Mouse (Mus musculus) heart, postnatal 0 days (tissue): ENCODE measurements around the gene Slc24a3. TPM values are rescaled to one million over a fixed set of nuclear protein-coding genes. Genes with fewer than 3 reads are reported as not detected.

Experiments
- ATAC-seq: fragments of 200-750 bp; cut with Nextera tagmentation; 2 replicates; pipeline ENCODE4 v1.8.0; 2017; ENCODE audit warnings: low read depth, moderate number of reproducible peaks, moderate library complexity; ENCODE audit not compliant: insufficient read depth
- DNase-seq: peaks from one replicate; pipeline ENCODE4 v3.0.0-alpha.2; 2016; ENCODE audit warnings: low spot score
- H3K27ac ChIP-seq: fragments of 300-500 bp; sonication (generic); 2 replicates; pipeline ENCODE4 v1.5.1; 2014; ENCODE audit warnings: low read depth, mild to moderate bottlenecking
- H3K27me3 ChIP-seq: fragments of 300-500 bp; sonication (generic); 2 replicates; pipeline ENCODE4 v1.6.1; 2014; ENCODE audit warnings: low read length, mixed read lengths; ENCODE audit not compliant: control insufficient read depth, insufficient read depth
- H3K36me3 ChIP-seq: fragments of 300-500 bp; sonication (generic); replicated peaks from 2 replicates; pipeline ENCODE4 v1.6.1; 2014; ENCODE audit warnings: low read length, mixed read lengths; ENCODE audit not compliant: control insufficient read depth, insufficient read depth
- H3K4me1 ChIP-seq: fragments of 300-500 bp; sonication (generic); 2 replicates; pipeline ENCODE4 v1.6.1; 2014; ENCODE audit warnings: antibody characterized with exemption; ENCODE audit not compliant: control insufficient read depth, insufficient read depth
- H3K4me2 ChIP-seq: fragments of 300-500 bp; sonication (generic); 2 replicates; pipeline ENCODE4 v1.6.1; 2014; ENCODE audit warnings: low read depth, mild to moderate bottlenecking, low read length, moderate library complexity
- H3K4me3 ChIP-seq: fragments of 300-500 bp; sonication (generic); 2 replicates; pipeline ENCODE4 v1.5.1; 2014; ENCODE audit warnings: low read depth, low read length
- H3K9ac ChIP-seq: fragments of 300-500 bp; sonication (generic); replicated peaks from 2 replicates; pipeline ENCODE4 v1.6.1; 2014; ENCODE audit warnings: low read depth, low read length, mixed read lengths
- H3K9me3 ChIP-seq: fragments of 300-500 bp; sonication (generic); replicated peaks from 2 replicates; pipeline ENCODE4 v1.6.1; 2016; ENCODE audit warnings: low read length; ENCODE audit not compliant: control insufficient read depth
- CTCF ChIP-seq: IDR thresholded peaks from 2 replicates; pipeline ENCODE4 v1.5.1; 2016; ENCODE audit warnings: antibody characterized with exemption, control low read depth, low read depth
- EP300 ChIP-seq: IDR thresholded peaks from 2 replicates; pipeline ENCODE4 v1.6.1; 2016; ENCODE audit warnings: antibody characterized with exemption, low read depth
- WGBS: fragments of 180-500 bp; shearing (Covaris S2); extraction: QIAGEN DNeasy Blood & Tissue Kit; methylation state at CpG from one replicate; pipeline ENCODE4 v1.1.7; 2014; 5-methylcytosine and 5-hydroxymethylcytosine counted together
- polyA plus RNA-seq: library from polyadenylated mRNA; unstranded; fragments of >200 nt; fragmentation: Nextera tagmentation; extraction: Ambion mirVana; gene quantifications from 2 replicates; pipeline ENCODE4 v1.2.1, GENCODE M21; 2015
- total RNA-seq: library from RNA; depleted of rRNA; stranded (reverse); fragments of >200 nt; gene quantifications from 2 replicates; pipeline ENCODE4 v1.2.3, GENCODE M21; 2014; ENCODE audit warnings: low replicate concordance

Gene Slc24a3
- total and polyA plus RNA-seq, 2 experiments from 2014 or later = 0.63 to 3.7 TPM

- no peaks in the 10 kb centered on the region for H3K4me1 ChIP-seq
- TF ChIP-seq CTCF (no peak), EP300 (no peak)
- WGBS = 65% methylated on average over 3 of the region's 3 CpGs
- ATAC-seq = no peak
- H3K9ac ChIP-seq = no peak overlapping the region
- H3K27ac ChIP-seq = no peak overlapping the region
- DNase-seq = no peak
- no peaks in the 10 kb centered on the region for H3K36me3 ChIP-seq
- H3K27me3 ChIP-seq = no peaks in the 10 kb centered on the region
- H3K9me3 ChIP-seq = no peaks in the 10 kb centered on the region
- H3K4me3 ChIP-seq = no peak overlapping the region
- H3K4me2 ChIP-seq = no peak overlapping the region
Measured at GRCm38 (mm10) chr2:145585437-145585836, 417.9 kb downstream of the Slc24a3 start.

GRCm38 (mm10) chr2:145588009-145588737 is 420.6 kb downstream of the Slc24a3 start:
- Histone ChIP-seq H3K27me3 (no peaks in the 10 kb centered on the region), H3K9me3 (no peaks in the 10 kb centered on the region), H3K36me3 (no peaks in the 10 kb centered on the region), H3K4me2 (no peak overlapping the region), H3K4me1 (no peaks in the 10 kb centered on the region), H3K4me3 (no peak overlapping the region), H3K9ac (no peak overlapping the region), H3K27ac (no peak overlapping the region)
- no peak for TF ChIP-seq EP300
- peak; percentile 95 for TF ChIP-seq CTCF
- WGBS = 58% methylated on average over 8 of the region's 8 CpGs
- ATAC-seq = no peak
- peak; percentile 32 for DNase-seq

DNA sequence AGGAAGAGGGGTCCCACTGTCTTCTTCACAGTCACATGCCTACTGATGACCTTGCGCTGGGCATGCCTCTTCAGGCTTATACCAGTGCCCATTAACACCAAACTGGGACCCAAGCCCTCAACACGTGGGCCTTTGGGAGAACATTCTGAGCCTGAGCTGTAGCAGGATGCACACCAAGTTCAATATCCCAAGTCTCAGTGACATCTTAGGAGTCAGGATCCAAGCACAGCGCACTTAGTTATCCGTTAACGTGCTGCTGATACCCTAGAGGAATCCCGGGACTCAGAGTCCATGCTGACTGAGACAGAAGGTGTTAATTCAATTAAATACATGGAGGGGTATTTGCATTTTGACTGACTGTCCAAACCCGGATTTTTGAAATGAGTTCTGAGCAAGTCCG is 424.3 kb downstream of the Slc24a3 start:
- Histone ChIP-seq H3K4me1 (no peaks in the 10 kb centered on the region), H3K9me3 (no peaks in the 10 kb centered on the region), H3K4me3 (no peak overlapping the region), H3K27ac (no peak overlapping the region), H3K36me3 (no peaks in the 10 kb centered on the region), H3K9ac (no peak overlapping the region), H3K27me3 (no peaks in the 10 kb centered on the region), H3K4me2 (no peak overlapping the region)
- 77% methylated on average over 8 of the region's 8 CpGs for WGBS
- TF ChIP-seq EP300 = no peak
- TF ChIP-seq CTCF = no peak
- DNase-seq (no peak), ATAC-seq (no peak)

DNA sequence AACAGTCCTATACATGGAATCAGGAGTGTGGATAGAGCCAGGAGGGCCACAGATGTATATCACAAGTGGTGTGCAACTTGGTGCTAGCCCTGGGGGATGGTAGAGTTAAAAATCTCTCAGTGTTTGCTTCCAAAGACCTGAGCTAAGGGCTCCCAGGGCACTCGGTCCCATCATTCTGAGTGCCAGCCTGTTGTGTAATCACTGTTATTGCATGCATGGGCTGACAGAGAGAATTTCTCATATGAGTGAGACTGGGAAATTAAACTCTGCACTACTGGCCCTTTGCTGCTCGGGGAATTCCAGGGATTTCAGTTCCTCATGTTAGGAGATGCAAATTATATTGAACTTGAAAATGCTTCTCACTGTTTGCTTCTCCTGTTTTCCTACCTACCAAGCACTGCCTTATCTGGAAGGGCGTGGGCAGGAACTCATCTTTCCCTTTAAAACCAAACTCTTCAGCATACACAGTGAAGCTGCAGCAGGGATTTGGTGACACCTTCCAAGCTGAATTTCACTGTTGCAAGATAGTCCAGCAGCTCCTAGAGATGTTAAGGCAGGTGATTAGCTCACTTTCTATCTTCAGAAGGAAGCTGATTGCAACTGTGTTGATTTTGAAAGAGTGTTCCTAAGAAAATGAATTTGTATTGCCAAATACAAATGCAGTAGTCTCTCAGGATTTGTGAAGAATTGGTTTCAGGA is 426.2 kb downstream of the Slc24a3 start:
- DNase-seq = no peak
- no peak overlapping the region for H3K4me3 ChIP-seq
- WGBS = 75% methylated on average over 3 of the region's 3 CpGs

GRCm38 (mm10) chr2:145597866-145598265 is 430.3 kb downstream of the Slc24a3 start:
- 91% methylated on average over 5 of the region's 5 CpGs for WGBS
- no peaks in the 10 kb centered on the region for H3K9me3 ChIP-seq
- H3K9ac ChIP-seq = no peak overlapping the region
- no peak overlapping the region for H3K4me3 ChIP-seq
- ATAC-seq (no peak), DNase-seq (no peak)
- no peak overlapping the region for H3K4me2 ChIP-seq
- no peak overlapping the region for H3K27ac ChIP-seq
- no peaks in the 10 kb centered on the region for H3K27me3 ChIP-seq
- no peaks in the 10 kb centered on the region for H3K4me1 ChIP-seq
- no peaks in the 10 kb centered on the region for H3K36me3 ChIP-seq
- no peak for TF ChIP-seq CTCF
- TF ChIP-seq EP300 = no peak

More for the DNA sequence above, 426.2 kb downstream of the Slc24a3 start:
- Histone ChIP-seq H3K9ac (no peak overlapping the region), H3K27me3 (no peaks in the 10 kb centered on the region), H3K4me2 (no peak overlapping the region), H3K27ac (no peak overlapping the region), H3K4me1 (no peaks in the 10 kb centered on the region), H3K36me3 (no peaks in the 10 kb centered on the region), H3K9me3 (no peaks in the 10 kb centered on the region)
- TF ChIP-seq EP300 = no peak
- no peak for TF ChIP-seq CTCF
- no peak for ATAC-seq

DNA sequence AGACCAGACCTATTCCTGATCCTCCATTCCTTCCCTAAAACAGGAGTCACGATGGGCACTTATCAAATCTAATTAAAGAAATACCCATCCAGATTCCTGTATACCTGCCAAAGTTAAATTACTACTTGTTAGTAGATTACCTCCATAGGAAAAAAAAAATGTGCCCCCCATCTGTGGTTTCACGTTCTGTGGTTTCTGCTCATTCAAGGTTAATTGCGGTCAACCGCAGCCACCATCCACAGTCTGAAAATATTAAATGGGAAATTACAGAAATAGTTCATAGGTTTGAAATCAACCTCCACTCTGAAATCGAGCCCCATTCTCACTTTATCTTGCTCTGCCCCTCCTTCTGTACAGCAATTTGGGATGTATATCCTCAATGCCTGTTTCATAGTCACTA is 440.3 kb downstream of the Slc24a3 start:
- Histone ChIP-seq H3K9me3 (no peaks in the 10 kb centered on the region), H3K4me2 (no peak overlapping the region), H3K4me3 (no peak overlapping the region), H3K9ac (no peak overlapping the region), H3K4me1 (no peaks in the 10 kb centered on the region), H3K27ac (no peak overlapping the region), H3K27me3 (no peaks in the 10 kb centered on the region), H3K36me3 (no peaks in the 10 kb centered on the region)
- TF ChIP-seq EP300 (no peak), CTCF (no peak)
- no peak for ATAC-seq
- 73% methylated on average over 5 of the region's 5 CpGs for WGBS
- no peak for DNase-seq
